Mouse (Mus musculus) erythroblast, embryonic 14.5 days (primary cell): ENCODE data around the gene Pfdn5.

Experiments
- GATA1 ChIP-seq: IDR thresholded peaks from 2 replicates; pipeline ENCODE4 v1.6.1; 2012; ENCODE audit warnings: low read length, inconsistent platforms, mixed read lengths
- TAL1 ChIP-seq: IDR thresholded peaks from 3 replicates; pipeline ENCODE4 v1.6.1; 2012; ENCODE audit warnings: low read length, inconsistent platforms, mixed read lengths

- TF ChIP-seq GATA1: no peak
- no peak for TF ChIP-seq TAL1
Measured at GRCm38 (mm10) chr15:102302542-102302941, 23.4 kb upstream of the Pfdn5 start.
